Mouse (Mus musculus) embryonic facial prominence, embryonic 11.5 days (tissue): ENCODE results near the gene Ang. TPM values are rescaled to one million over a fixed set of nuclear protein-coding genes. Genes with fewer than 3 reads are reported as not detected.

Experiments used
- ATAC-seq: fragments of 200-750 bp; cut with Nextera tagmentation; replicated peaks from 2 replicates; pipeline ENCODE4 v1.8.0; 2017; ENCODE audit warnings: low read depth; ENCODE audit not compliant: insufficient number of reproducible peaks, low FRiP score, low TSS enrichment
- DNase-seq: peaks from one replicate; pipeline ENCODE4 v3.0.0-alpha.2; 2015; ENCODE audit warnings: low spot score
- H3K27ac ChIP-seq: fragments of 300-500 bp; sonication (generic); replicated peaks from 2 replicates; pipeline ENCODE4 v1.5.1; 2014; ENCODE audit warnings: mild to moderate bottlenecking, low read depth, low read length, control low read depth
- H3K27me3 ChIP-seq: fragments of 300-500 bp; sonication (generic); 2 replicates; pipeline ENCODE4 v1.6.1; 2014; ENCODE audit warnings: mild to moderate bottlenecking, low read length, moderate library complexity, mixed read lengths; ENCODE audit not compliant: control insufficient read depth, insufficient read depth
- H3K36me3 ChIP-seq: fragments of 300-500 bp; sonication (generic); replicated peaks from 2 replicates; pipeline ENCODE4 v1.6.1; 2014; ENCODE audit warnings: low read depth, mild to moderate bottlenecking, low read length, moderate library complexity, mixed read lengths; ENCODE audit not compliant: control insufficient read depth, insufficient read depth
- H3K4me1 ChIP-seq: fragments of 300-500 bp; sonication (generic); 2 replicates; pipeline ENCODE4 v1.6.1; 2014; ENCODE audit warnings: low read length, mixed read lengths; ENCODE audit not compliant: control insufficient read depth, insufficient read depth
- H3K4me2 ChIP-seq: fragments of 300-500 bp; sonication (generic); 2 replicates; pipeline ENCODE4 v1.6.1; 2014; ENCODE audit warnings: low read depth, mild to moderate bottlenecking, control low read depth, low read length, moderate library complexity
- H3K4me3 ChIP-seq: fragments of 300-500 bp; sonication (generic); 2 replicates; pipeline ENCODE4 v1.5.1; 2014; ENCODE audit warnings: low read depth, low read length, control low read depth
- H3K9ac ChIP-seq: fragments of 300-500 bp; sonication (generic); replicated peaks from 2 replicates; pipeline ENCODE4 v1.6.1; 2014; ENCODE audit warnings: mild to moderate bottlenecking, control low read depth, low read length
- H3K9me3 ChIP-seq: fragments of 300-500 bp; sonication (generic); replicated peaks from 2 replicates; pipeline ENCODE4 v1.6.1; 2016; ENCODE audit warnings: mild to moderate bottlenecking, low read length, inconsistent platforms, mixed read lengths; ENCODE audit not compliant: control insufficient read depth
- WGBS: fragments of 180-500 bp; shearing (Covaris S2); extraction: QIAGEN DNeasy Blood & Tissue Kit; methylation state at CpG from one replicate; pipeline ENCODE4 v1.1.7; 2014; 5-methylcytosine and 5-hydroxymethylcytosine counted together
- polyA plus RNA-seq: library from polyadenylated mRNA; unstranded; fragments of >200 nt; fragmentation: Nextera tagmentation; extraction: Ambion mirVana; gene quantifications from 2 replicates; pipeline ENCODE4 v1.2.1, GENCODE M21; 2014

Ang gene
- polyA plus RNA-seq, 1 experiment from 2014 or later = 2.6 TPM

DNA sequence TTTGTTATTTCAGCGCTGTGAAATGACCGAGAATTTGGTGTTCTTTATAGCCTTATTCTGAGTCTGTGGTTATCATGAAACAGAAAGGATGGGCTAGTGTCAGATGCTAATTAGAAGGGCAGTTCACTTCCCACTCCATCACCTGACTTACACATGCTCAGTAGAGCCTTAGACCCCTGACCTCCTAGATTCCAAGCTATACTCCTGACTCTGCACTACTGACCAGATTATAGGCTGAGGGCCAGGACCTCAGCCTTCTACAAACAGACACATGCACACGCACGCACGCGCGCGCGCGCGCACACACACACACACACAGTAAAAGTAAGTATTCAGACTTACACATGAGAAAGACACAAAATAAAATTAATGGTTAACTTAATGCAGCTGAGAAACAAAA, 8.0 kb downstream of the Ang start:
- no peak overlapping the region for H3K9ac ChIP-seq
- H3K27me3 ChIP-seq = no peaks in the 10 kb centered on the region
- H3K4me2 ChIP-seq = no peak overlapping the region
- H3K9me3 ChIP-seq = no peaks in the 10 kb centered on the region
- no peak overlapping the region for H3K27ac ChIP-seq
- H3K36me3 ChIP-seq = no peaks in the 10 kb centered on the region
- DNase-seq (no peak), ATAC-seq (no peak)
- no peak overlapping the region for H3K4me3 ChIP-seq
- 92% methylated on average over 11 of the region's 11 CpGs for WGBS
- H3K4me1 ChIP-seq = no peaks in the 10 kb centered on the region

DNA sequence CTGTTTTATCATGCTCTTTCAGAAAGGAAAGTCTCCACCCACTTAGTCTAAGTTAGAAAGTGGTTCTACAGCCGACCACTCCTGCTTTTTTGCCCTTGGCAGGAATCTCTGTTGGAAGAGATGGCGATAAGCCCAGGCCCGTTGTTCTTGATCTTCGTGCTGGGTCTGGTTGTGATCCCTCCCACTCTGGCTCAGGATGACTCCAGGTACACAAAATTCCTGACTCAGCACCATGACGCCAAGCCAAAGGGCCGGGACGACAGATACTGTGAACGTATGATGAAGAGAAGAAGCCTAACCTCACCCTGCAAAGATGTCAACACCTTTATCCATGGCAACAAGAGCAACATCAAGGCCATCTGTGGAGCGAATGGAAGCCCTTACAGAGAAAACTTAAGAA, 10.3 kb downstream of the Ang start:
- Histone ChIP-seq H3K27me3 (no peaks in the 10 kb centered on the region), H3K9me3 (no peaks in the 10 kb centered on the region), H3K4me1 (no peaks in the 10 kb centered on the region), H3K27ac (no peak overlapping the region), H3K4me3 (no peak overlapping the region), H3K4me2 (no peak overlapping the region), H3K36me3 (no peaks in the 10 kb centered on the region), H3K9ac (no peak overlapping the region)
- DNase-seq (no peak), ATAC-seq (no peak)
- whole genome bisulfite sequencing = 74% methylated on average over 9 of the region's 9 CpGs

DNA sequence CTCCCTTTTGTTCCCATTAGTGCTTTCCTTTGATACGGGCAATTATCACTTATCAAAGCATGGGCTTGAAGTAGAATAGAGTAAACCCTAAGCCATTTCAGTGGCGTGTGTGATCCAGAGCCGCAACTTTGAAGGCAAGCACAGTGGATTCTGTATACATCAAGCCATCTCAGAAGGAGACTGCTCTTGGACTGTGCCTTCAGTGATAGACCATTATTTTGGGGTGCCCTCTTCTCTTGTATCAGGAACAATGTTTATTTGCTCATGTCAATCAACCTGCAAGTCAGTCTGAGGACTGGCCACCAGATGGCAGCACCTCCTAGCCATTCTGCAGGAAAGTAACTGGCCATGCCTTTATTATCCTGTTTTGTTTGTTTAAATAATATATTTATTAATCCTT, 12.3 kb downstream of the Ang start:
- Histone ChIP-seq H3K4me3 (no peak overlapping the region), H3K27me3 (no peaks in the 10 kb centered on the region), H3K36me3 (no peaks in the 10 kb centered on the region), H3K4me1 (no peaks in the 10 kb centered on the region), H3K4me2 (no peak overlapping the region), H3K27ac (no peak overlapping the region), H3K9ac (no peak overlapping the region), H3K9me3 (no peaks in the 10 kb centered on the region)
- 56% methylated on average over 3 of the region's 3 CpGs for WGBS
- DNase-seq (peak; percentile 75), ATAC-seq (0 out of 2 replicates have a peak, but pooled peaks have one; percentile 56)

DNA sequence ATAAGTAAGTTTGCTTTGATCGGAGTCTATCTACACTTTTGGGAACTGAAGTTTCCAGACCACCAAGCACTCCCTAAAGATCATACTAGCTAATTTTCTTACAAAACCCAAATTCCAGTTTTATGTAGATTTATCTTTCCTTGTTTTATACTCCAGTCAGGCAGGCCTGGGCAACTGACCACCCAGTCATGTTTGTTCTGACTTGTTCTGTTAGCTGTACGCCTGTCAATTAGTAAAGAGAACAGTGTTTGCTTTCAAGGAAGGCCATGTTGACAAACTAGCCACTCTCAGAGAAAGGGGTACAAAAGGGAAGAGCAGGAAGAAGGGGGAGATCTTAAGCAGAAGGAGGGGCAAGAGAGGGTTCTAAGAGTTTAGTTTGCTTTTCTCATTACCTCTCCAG, 13.4 kb downstream of the Ang start:
- Histone ChIP-seq H3K4me2 (no peak overlapping the region), H3K27me3 (no peaks in the 10 kb centered on the region), H3K4me3 (no peak overlapping the region), H3K9me3 (no peaks in the 10 kb centered on the region), H3K4me1 (no peaks in the 10 kb centered on the region), H3K36me3 (no peaks in the 10 kb centered on the region), H3K27ac (no peak overlapping the region), H3K9ac (no peak overlapping the region)
- no peak for DNase-seq
- ATAC-seq = no peak
- WGBS = 86% methylated on average over 2 of the region's 2 CpGs

DNA sequence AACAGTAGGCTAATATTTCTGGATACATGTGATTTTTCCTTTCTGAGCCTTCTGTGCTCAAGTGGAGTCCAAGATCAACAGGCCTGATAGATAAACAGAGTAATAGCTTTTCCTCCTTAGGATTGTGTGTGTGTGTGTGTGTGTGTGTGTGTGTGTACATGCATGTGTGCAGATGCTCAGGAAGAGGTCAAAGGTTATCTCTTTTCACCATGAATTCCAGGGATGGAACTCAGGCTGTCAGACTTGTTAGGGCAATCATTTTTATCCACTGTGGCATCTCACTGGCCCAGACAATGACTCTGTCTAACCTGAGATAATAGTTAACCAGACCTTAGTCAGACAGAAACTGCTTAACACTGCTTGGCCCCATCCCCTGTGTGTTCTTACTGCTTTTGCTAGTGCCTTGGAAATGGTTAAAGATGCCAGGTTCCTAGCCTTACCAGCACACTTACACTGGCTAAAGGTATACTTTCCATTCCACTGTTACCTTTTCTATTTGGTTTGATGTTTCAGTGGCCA, 15.6 kb downstream of the Ang start:
- no peaks in the 10 kb centered on the region for H3K36me3 ChIP-seq
- H3K27me3 ChIP-seq = no peaks in the 10 kb centered on the region
- ATAC-seq = no peak
- H3K27ac ChIP-seq = no peak overlapping the region
- H3K9ac ChIP-seq = no peak overlapping the region
- no peaks in the 10 kb centered on the region for H3K4me1 ChIP-seq
- no peak overlapping the region for H3K4me3 ChIP-seq
- no peak overlapping the region for H3K4me2 ChIP-seq
- no peak for DNase-seq
- no peaks in the 10 kb centered on the region for H3K9me3 ChIP-seq

DNA sequence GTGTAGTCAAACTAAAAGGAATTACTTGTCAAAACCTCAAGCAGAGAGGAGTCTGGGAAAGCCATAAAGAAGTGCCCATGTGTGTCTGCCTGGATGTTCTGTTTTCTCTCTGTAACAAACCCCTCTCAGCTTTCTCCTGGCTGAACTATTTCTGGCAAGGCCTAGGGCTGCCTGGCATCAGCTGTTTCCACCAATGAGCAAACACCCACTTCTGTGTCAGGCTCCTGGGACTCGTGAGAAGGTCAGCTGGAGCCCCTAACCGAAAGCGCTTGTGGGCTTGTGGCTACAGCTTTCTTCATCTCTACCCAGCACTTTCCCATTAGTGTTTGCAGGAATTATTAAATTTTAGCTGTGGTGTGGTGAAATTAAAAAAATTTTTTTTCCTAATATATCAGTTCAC, 21.0 kb downstream of the Ang start:
- 59% methylated on average over 3 of the region's 3 CpGs for WGBS
- no peak for ATAC-seq

DNA sequence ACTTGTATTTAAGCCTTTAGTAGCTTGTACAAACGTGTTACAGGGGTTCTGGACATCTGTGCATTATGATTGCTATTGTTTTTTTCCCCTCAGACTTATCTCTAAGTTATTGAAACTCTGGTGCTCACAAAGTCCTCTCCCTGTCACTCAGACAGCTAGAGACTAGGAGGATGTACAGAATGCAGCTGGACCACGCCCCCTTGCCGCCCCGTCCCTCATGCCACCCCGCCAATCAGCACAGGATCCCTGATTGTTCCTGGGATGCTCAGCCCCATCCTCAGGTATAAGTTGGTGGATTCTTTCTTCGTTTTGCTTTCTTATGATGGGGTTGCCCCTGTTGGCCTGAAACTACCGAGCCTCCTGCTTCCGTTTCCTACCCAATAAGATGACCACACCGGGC, 22.5 kb downstream of the Ang start:
- Histone ChIP-seq H3K27ac (no peak overlapping the region), H3K36me3 (no peaks in the 10 kb centered on the region), H3K4me1 (no peaks in the 10 kb centered on the region), H3K4me2 (no peak overlapping the region), H3K9me3 (no peaks in the 10 kb centered on the region), H3K4me3 (no peak overlapping the region), H3K9ac (no peak overlapping the region), H3K27me3 (no peaks in the 10 kb centered on the region)
- DNase-seq (no peak), ATAC-seq (no peak)
- WGBS = 26% methylated on average over 9 of the region's 9 CpGs

More for the DNA sequence above, 21.0 kb downstream of the Ang start:
- Histone ChIP-seq H3K27ac (no peak overlapping the region), H3K9me3 (no peaks in the 10 kb centered on the region), H3K9ac (no peak overlapping the region), H3K27me3 (no peaks in the 10 kb centered on the region), H3K4me3 (no peak overlapping the region), H3K4me2 (no peak overlapping the region), H3K36me3 (no peaks in the 10 kb centered on the region), H3K4me1 (no peaks in the 10 kb centered on the region)
- no peak for DNase-seq

DNA sequence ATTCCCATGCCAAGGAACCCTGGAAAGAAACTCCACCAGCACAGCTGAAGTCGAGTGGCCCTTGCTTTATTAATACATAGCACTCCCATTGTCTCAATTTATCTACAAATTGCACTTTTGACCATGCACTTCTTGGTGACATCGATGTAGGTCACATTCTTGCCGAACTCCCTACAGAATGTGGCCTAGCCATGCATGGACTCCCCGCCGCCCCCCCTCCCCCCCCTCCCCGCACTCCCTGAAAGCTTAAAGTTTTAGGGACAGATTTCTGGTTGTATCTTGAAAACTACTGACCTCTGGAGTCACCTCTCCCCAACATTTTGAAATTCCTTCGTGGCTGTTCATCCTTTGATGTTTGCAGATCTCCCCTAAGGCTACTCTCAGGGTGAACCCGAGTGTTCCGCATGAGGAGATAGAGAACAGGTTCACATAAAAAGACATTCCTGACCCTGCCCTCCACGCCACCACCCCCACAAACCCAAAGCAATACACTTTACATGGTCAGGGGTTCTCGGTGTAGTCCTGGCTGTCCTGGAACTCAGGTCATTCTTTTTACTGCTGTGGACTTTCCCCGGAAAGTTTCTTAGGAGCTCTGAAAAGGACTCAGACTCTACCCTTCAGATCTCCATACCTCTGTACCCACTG, 23.1 kb downstream of the Ang start, which contains the start of gene Eddm3b:
Gene Eddm3b (plus strand): TSS at position 511 of the 645 bp plus-strand sequence.
- Histone ChIP-seq H3K36me3 (no peaks in the 10 kb centered on the region), H3K27ac (no peak within 1 kb of the TSS), H3K4me2 (no peak within 1 kb of the TSS), H3K4me3 (no peak within 1 kb of the TSS), H3K27me3 (no peaks in the 10 kb centered on the region), H3K4me1 (no peaks in the 10 kb centered on the region), H3K9me3 (no peaks in the 10 kb centered on the region), H3K9ac (no peak within 1 kb of the TSS)
- no peak for DNase-seq
- no peak for ATAC-seq
- 26% methylated on average over 12 of the region's 12 CpGs for WGBS
